Mouse (Mus musculus): ENCODE data around the gene Sphk1.

Gene Sphk1

DNA sequence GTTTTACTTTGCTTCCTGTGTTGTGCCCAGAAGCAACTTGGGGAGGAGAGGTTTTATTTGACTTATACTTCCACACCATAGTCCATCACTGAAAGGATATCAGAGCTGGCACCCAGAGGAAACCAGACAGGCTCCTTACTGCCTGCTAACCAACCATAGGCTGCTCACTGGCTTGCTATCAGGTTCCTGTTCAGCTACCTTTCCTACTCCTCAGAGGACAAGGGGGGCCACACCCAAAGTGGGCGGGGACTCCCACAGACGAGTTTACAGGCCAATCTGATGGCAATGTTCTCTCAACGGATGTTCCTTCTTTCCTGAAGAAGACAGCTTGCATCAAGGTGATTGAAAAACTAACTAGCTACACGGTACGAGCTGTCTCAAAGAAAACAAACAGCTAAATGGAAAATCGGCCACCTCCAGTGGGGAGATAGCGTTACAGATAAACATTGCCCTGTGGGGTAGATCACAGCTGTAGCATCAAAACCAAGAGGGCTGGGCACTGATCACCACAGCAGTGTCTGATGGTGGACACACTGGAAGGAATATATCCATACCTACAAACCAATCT lies 19.3 kb upstream of the Sphk1 start:
- DNase-seq = no peak

DNA sequence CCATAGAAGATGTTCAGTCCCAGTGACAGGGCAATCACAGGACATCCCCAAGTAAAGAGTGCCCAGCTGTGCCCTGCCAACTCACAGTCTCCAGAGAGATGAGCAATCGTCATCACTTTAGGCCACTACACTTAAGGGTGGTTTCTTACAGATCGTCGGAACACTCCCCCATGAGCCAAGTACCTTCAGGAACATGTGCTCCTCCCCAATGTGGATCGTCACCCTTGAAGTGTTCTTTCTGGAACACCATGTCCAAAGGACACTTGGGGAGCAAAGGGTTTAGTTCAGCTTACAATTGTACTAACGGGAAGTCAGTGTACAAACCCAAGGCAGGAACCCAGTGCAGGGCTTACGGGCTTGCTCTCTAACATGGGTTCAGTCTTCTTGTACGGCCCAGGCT lies 18.6 kb upstream of the Sphk1 start:
- no peak for DNase-seq

- DNase-seq = no peak
These were observed 17.7 kb upstream of the Sphk1 start for GRCm38 (mm10) chr11:116512987-116513386.

- no peak for DNase-seq
These were observed 17.1 kb upstream of the Sphk1 start for GRCm38 (mm10) chr11:116513531-116514038.

- no peak for DNase-seq
These were observed 15.2 kb upstream of the Sphk1 start for GRCm38 (mm10) chr11:116515330-116516020.

GRCm38 (mm10) chr11:116518482-116518881 lies 12.2 kb upstream of the Sphk1 start:
- no peak for DNase-seq

GRCm38 (mm10) chr11:116521143-116521542 lies 9.6 kb upstream of the Sphk1 start:
- no peak for DNase-seq

DNA sequence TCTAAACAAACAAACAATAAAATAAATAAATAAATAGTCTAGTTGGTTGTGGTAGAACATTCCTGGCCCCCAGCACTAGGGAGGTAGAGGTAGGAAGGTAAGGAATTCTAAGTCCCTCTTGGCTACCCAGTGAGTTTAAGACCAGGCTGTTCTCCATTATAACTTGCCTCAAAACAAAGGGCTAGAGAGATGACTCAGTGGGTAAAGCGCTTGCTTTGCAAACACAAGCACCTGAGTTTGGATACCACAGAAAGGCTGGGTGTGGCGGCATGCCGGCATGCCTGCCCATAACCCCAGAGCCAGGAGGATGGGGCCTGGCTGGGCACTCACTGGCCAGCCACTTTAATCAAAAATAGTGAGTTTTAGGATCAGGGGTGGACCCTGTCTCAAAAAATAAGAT lies 8.7 kb upstream of the Sphk1 start:
- DNase-seq = no peak

DNA sequence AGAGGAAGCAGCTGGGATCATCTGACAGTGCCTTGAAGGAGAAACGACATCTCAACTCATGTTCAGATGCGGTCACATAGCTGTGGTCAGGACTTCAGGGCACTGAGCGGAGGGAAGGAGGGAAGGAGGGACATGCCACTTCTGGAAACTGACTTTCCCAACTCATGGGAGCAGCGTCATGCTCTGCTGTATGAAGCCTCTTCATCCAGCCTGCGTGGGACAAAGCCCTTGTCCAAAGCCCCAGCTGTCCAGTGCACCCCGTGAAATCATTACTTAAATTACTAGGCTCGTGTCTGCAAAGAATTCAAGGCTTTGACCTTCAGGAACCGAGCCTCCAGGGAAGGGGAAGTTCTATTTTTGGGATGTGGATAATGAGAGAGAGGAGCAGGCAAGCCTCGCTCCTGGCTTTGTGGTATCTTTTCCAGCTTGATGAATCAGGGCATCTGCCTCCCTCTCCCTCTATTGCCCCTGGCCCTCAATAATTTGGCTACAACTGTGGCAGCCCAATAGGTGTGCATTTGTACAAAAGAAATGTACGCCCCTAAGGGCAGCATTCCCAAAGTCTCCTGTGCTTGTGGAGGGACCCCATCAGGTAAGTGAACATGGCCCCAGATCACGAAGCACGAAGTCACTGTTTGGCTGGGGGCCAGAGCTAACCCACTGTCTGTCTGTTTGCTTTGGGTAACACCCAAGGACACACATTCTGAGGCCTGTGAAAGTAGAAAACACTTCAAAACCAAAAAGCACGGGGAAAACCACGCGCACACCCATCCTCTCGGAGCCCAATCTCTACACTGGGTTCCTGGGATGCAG lies 7.6 kb upstream of the Sphk1 start:
- DNase-seq = no peak

GRCm38 (mm10) chr11:116523699-116524189 lies 7.0 kb upstream of the Sphk1 start:
- no peak for DNase-seq

GRCm38 (mm10) chr11:116528636-116529320 lies 1.9 kb upstream of the Sphk1 start:
- DNase-seq = no peak

GRCm38 (mm10) chr11:116531371-116532191 lies 856 bp downstream of the Sphk1 start:
- no peak for DNase-seq

GRCm38 (mm10) chr11:116532262-116532809 lies 1.6 kb downstream of the Sphk1 start:
- DNase-seq = no peak

DNA sequence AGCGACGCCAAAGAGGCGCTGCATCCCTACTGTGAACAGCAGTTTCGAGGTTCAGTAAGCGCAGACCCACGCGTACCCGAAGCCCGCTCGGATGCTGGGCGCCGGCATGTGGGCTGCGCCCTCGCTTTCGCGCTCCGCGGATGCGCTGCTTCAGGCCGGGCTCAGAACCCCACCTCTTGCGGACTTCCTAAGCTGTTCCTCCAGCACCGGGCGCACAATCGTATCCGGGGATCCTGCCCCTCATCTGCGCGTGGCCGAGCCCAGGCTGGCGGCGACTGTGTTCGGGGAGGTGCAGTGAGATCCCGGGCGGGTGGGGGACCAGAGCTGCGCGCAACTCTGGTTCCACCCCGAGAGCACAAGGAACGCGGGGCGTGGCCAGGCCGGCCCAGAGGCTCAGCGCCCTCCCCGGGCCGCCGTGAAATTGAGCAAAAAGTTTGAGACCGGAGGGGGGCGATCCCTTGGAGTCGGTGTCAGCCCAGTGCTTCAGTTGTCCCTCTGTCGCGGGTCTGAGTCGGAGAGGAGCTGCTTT lies 2.1 kb downstream of the Sphk1 start:
- peak; percentile 33 for DNase-seq

GRCm38 (mm10) chr11:116533341-116534153 lies 2.8 kb downstream of the Sphk1 start:
- DNase-seq = no peak

- peak; percentile 65 for DNase-seq
These were observed 3.6 kb downstream of the Sphk1 start for GRCm38 (mm10) chr11:116534154-116534865.

- DNase-seq = no peak
These were observed 6.0 kb downstream of the Sphk1 start for GRCm38 (mm10) chr11:116536685-116537084.

- no peak for DNase-seq
These were observed 6.7 kb downstream of the Sphk1 start for GRCm38 (mm10) chr11:116537388-116537787.

- no peak for DNase-seq
These were observed 7.5 kb downstream of the Sphk1 start for GRCm38 (mm10) chr11:116538142-116538735.
